Mouse (Mus musculus): Measurements from ENCODE around the gene Wdhd1.

- TF ChIP-seq CTCF (IDR thresholded peaks at IDR 0.05; ENCODE audit: control insufficient read depth, insufficient read depth, insufficient replicate concordance, low read depth, low read length) (no peak), POLR2A (IDR thresholded peaks at IDR 0.05; ENCODE audit: control insufficient read depth, low read depth, low read length) (no peak)
Observed at GRCm38 (mm10) chr14:47302885-47303680, 26.4 kb upstream of the Wdhd1 start.

Measured in testis, adult 2 months (tissue).